Mouse (Mus musculus) liver, embryonic 16.5 days (tissue): ENCODE data around the gene Paip2b. TPM values are rescaled to one million over a fixed set of nuclear protein-coding genes. Genes with fewer than 3 reads are reported as not detected.

Experiments
- ATAC-seq: fragments of 200-750 bp; cut with Nextera tagmentation; 2 replicates; pipeline ENCODE4 v1.8.0; 2017; ENCODE audit warnings: low read depth, mild to moderate bottlenecking, moderate number of reproducible peaks, moderate library complexity
- H3K27ac ChIP-seq: fragments of 300-500 bp; sonication (generic); 2 replicates; pipeline ENCODE4 v1.5.1; 2014; ENCODE audit warnings: mild to moderate bottlenecking, low read length
- H3K27me3 ChIP-seq: fragments of 300-500 bp; sonication (generic); 2 replicates; pipeline ENCODE4 v1.6.1; 2014; ENCODE audit warnings: low read depth, low read length, mixed read lengths; ENCODE audit not compliant: control insufficient read depth, insufficient read depth
- H3K36me3 ChIP-seq: fragments of 300-500 bp; sonication (generic); 2 replicates; pipeline ENCODE4 v1.6.1; 2014; ENCODE audit warnings: mild to moderate bottlenecking; ENCODE audit not compliant: control insufficient read depth, insufficient read depth
- H3K4me1 ChIP-seq: fragments of 300-500 bp; sonication (generic); 2 replicates; pipeline ENCODE4 v1.6.1; 2014; ENCODE audit warnings: low read depth, low read length, mixed read lengths; ENCODE audit not compliant: control insufficient read depth
- H3K4me2 ChIP-seq: fragments of 300-500 bp; sonication (generic); 2 replicates; pipeline ENCODE4 v1.6.1; 2014; ENCODE audit warnings: low read depth, low read length, mixed read lengths
- H3K4me3 ChIP-seq: fragments of 300-500 bp; sonication (generic); 2 replicates; pipeline ENCODE4 v1.5.1; 2014; ENCODE audit warnings: low read depth, mild to moderate bottlenecking, low read length
- H3K9ac ChIP-seq: fragments of 300-500 bp; sonication (generic); 2 replicates; pipeline ENCODE4 v1.6.1; 2014; ENCODE audit warnings: low read depth, low read length
- H3K9me3 ChIP-seq: fragments of 300-500 bp; sonication (generic); replicated peaks from 2 replicates; pipeline ENCODE4 v1.6.1; 2016; ENCODE audit warnings: low read length; ENCODE audit not compliant: control insufficient read depth
- WGBS: fragments of 180-500 bp; shearing (Covaris S2); extraction: QIAGEN DNeasy Blood & Tissue Kit; methylation state at CpG from one replicate; pipeline ENCODE4 v1.1.7; 2014; ENCODE audit not compliant: insufficient replicate concordance; 5-methylcytosine and 5-hydroxymethylcytosine counted together
- polyA plus RNA-seq: library from polyadenylated mRNA; unstranded; fragments of >200 nt; fragmentation: Nextera tagmentation; extraction: Ambion mirVana; gene quantifications from 2 replicates; pipeline ENCODE4 v1.2.1, GENCODE M21; 2015

Paip2b gene
- 3.5 and 4.2 TPM in 2 replicates for polyA plus RNA-seq

- 0% methylated on average over 37 of the region's 37 CpGs for WGBS
- ATAC-seq, result peak; percentile 95
- Histone ChIP-seq H3K4me3 (peak within 1 kb of the TSS; percentile 69), H3K4me2 (peak within 1 kb of the TSS; percentile 81), H3K27ac (peak within 1 kb of the TSS; percentile 61; the same call in 1 of the 2 replicates), H3K36me3 (no peaks in the 10 kb centered on the region), H3K9ac (peak within 1 kb of the TSS; percentile 70), H3K4me1 (peaks cover 11% of the 10 kb centered on the region), H3K9me3 (no peaks in the 10 kb centered on the region), H3K27me3 (no peaks in the 10 kb centered on the region)
Measured at GRCm38 (mm10) chr6:83831606-83832123, at the start of gene Paip2b. Paip2b (minus strand) TSS chr6:83831741.

DNA sequence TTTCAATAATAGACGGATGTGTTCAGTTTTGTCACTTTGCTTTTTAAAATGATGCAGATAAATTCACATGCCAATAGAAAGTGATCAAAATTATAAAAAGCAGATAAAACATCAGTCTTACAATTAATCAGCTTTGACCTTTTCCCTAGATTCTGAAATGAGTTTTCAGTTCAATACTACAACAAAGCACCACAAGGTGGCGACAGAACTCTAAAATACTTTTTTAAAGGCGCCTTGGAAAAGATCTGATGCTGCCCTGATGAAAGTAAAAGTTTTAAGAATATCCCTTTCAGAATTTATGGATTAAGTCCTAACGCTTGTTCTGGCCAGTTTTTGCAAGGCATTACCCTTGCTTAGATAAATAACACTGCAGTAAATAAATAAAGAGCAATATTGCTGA lies 48.3 kb upstream of the Paip2b start:
- WGBS, result 3% methylated on average over 4 of the region's 4 CpGs

GRCm38 (mm10) chr6:83867598-83868585 lies 36.4 kb upstream of the Paip2b start:
- H3K4me2 ChIP-seq, result peak overlapping the region; percentile 99
- H3K27ac ChIP-seq, result peak overlapping the region; percentile 41
- no peaks in the 10 kb centered on the region for H3K9me3 ChIP-seq
- peak overlapping the region; percentile 77 for H3K4me3 ChIP-seq
- no peaks in the 10 kb centered on the region for H3K36me3 ChIP-seq
- peak; percentile 49 for ATAC-seq
- H3K4me1 ChIP-seq, result peaks cover 12% of the 10 kb centered on the region
- H3K9ac ChIP-seq, result peak overlapping the region; percentile 73
- WGBS, result 3% methylated on average over 19 of the region's 19 CpGs
- no peaks in the 10 kb centered on the region for H3K27me3 ChIP-seq

More for the DNA sequence above, 48.3 kb upstream of the Paip2b start:
- Histone ChIP-seq H3K4me1 (no peaks in the 10 kb centered on the region), H3K9me3 (no peaks in the 10 kb centered on the region), H3K9ac (no peak overlapping the region), H3K4me2 (no peak overlapping the region), H3K4me3 (no peak overlapping the region), H3K27ac (no peak overlapping the region), H3K27me3 (no peaks in the 10 kb centered on the region), H3K36me3 (no peaks in the 10 kb centered on the region)
- no peak for ATAC-seq

DNA sequence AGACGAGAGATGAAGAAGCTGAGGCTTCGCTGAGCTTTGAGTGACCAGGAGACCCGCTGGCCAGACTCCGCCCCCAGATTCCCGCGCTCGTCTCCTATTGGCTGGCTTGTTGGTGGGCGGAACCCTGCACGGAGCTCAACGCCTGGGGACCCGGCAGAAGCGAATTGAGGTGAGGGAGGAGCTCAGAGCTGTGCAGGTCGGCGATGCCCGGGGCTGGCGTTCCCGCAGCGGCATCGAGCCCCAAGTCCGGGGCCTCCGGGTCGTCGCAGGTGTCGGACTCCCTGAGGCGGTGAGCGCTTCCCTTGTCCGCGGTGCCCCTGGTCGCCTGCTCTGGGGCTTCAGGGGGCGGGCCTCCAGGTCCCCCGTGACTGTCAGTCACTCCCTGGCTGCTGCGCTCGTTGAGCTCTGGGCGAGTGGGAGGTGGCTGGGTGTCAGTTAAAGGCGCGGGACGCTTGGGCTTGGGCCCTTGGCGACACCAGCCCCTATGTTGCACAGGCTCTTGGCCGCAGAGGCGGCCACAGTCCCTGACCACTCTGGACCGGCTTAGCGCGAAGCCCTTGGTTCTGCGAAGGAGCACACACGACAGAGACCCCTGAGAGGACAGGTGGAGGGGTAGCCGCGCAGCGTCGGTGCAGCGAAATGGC lies 35.5 kb upstream of the Paip2b start, which contains the start of gene Zfp638:
Gene Zfp638, plus strand, starts transcription at position 156 of the 644 bp plus-strand sequence.
- 0% methylated on average over 50 of the region's 50 CpGs for WGBS
- Histone ChIP-seq H3K4me3 (peak within 1 kb of the TSS; percentile 77), H3K27ac (peak within 1 kb of the TSS; percentile 61), H3K9me3 (no peaks in the 10 kb centered on the region), H3K36me3 (no peaks in the 10 kb centered on the region), H3K4me1 (peaks cover 12% of the 10 kb centered on the region), H3K9ac (peak within 1 kb of the TSS; percentile 73), H3K4me2 (peak within 1 kb of the TSS; percentile 99), H3K27me3 (no peaks in the 10 kb centered on the region)
- ATAC-seq, result peak; percentile 95

DNA sequence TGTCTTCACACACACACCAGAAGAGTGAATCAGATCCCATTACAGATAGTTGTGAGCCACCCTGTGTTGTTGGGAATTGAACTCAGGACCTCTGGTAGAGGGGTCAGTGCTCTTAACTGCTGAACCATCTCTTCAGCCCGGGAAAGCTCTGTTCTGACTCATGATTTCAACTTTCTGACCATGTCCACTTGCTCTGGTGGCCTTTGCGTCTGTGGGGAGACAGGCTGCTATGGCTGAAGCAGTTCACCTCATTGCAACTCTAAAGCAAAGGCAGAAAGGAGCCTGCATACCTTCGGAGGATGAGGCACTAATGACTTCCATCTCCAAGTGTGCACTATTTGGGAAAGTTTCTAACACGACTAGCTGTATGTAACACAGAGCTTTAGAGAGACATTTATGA lies 34.9 kb upstream of the Paip2b start:
- WGBS, result 27% methylated on average over 4 of the region's 4 CpGs

GRCm38 (mm10) chr6:83863538-83863937 lies 32.0 kb upstream of the Paip2b start:
- no peak for ATAC-seq
- Histone ChIP-seq H3K36me3 (no peaks in the 10 kb centered on the region), H3K4me3 (no peak overlapping the region), H3K27ac (no peak overlapping the region), H3K4me2 (no peak overlapping the region), H3K9ac (no peak overlapping the region), H3K4me1 (peaks cover 12% of the 10 kb centered on the region), H3K27me3 (no peaks in the 10 kb centered on the region), H3K9me3 (no peaks in the 10 kb centered on the region)
- WGBS, result 39% methylated on average over 4 of the region's 4 CpGs

More for the DNA sequence above, 34.9 kb upstream of the Paip2b start:
- H3K4me2 ChIP-seq, result peak overlapping the region; percentile 99
- H3K27me3 ChIP-seq, result no peaks in the 10 kb centered on the region
- H3K9ac ChIP-seq, result no peak overlapping the region
- no peak for ATAC-seq
- H3K4me1 ChIP-seq, result peaks cover 12% of the 10 kb centered on the region
- H3K9me3 ChIP-seq, result no peaks in the 10 kb centered on the region
- H3K36me3 ChIP-seq, result no peaks in the 10 kb centered on the region
- no peak overlapping the region; the same call in 1 of the 2 replicates for H3K4me3 ChIP-seq
- no peak overlapping the region for H3K27ac ChIP-seq

DNA sequence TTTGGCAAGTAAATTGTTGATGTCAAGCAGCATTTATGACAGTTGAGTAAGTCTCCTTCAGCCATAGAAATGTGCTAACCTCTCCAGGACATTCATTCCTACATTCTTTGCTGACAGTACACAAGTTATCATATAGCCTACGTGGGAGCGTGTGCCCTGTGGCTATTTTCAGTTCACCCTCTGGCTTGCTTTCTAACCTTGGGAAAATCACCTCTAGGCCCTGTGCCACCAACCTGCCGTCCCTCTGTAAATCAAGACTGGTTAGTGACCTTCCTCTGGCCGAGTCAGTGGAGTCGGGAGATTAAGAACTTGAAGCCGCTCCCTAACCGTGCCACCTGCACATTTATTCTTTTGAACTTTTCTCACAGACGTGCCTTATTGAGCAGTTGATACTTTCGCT lies 28.5 kb upstream of the Paip2b start:
- WGBS, result 68% methylated on average over 9 of the region's 9 CpGs
- Histone ChIP-seq H3K4me3 (no peak overlapping the region), H3K9ac (no peak overlapping the region), H3K27ac (no peak overlapping the region), H3K9me3 (no peaks in the 10 kb centered on the region), H3K4me2 (no peak overlapping the region), H3K4me1 (no peaks in the 10 kb centered on the region), H3K27me3 (no peaks in the 10 kb centered on the region), H3K36me3 (no peaks in the 10 kb centered on the region)
- ATAC-seq, result no peak

- no peak overlapping the region for H3K27ac ChIP-seq
- H3K4me3 ChIP-seq, result no peak overlapping the region
- no peaks in the 10 kb centered on the region for H3K27me3 ChIP-seq
- no peak for ATAC-seq
- no peak overlapping the region for H3K9ac ChIP-seq
- H3K4me2 ChIP-seq, result no peak overlapping the region
- no peaks in the 10 kb centered on the region for H3K4me1 ChIP-seq
- WGBS, result 72% methylated on average over 5 of the region's 5 CpGs
- H3K9me3 ChIP-seq, result no peaks in the 10 kb centered on the region
- H3K36me3 ChIP-seq, result no peaks in the 10 kb centered on the region
Measured at GRCm38 (mm10) chr6:83857476-83857875, 25.9 kb upstream of the Paip2b start.
